Mouse (Mus musculus) forebrain, embryonic 12.5 days (tissue): ENCODE measurements at regions not wholly inside any gene's neighbourhood (a gene's known extent, or its start where the extent isn't known, plus 50 kb on each side); places are given as distances from the start of the nearest gene placed in this dataset.

Source experiments
- ATAC-seq: fragments of 200-750 bp; cut with Nextera tagmentation; 2 replicates; pipeline ENCODE4 v1.8.0; 2017; ENCODE audit warnings: moderate TSS enrichment; ENCODE audit not compliant: low FRiP score
- H3K27ac ChIP-seq: fragments of 300-500 bp; sonication (generic); 2 replicates; pipeline ENCODE4 v1.5.1; 2016; ENCODE audit warnings: mild to moderate bottlenecking
- H3K27me3 ChIP-seq: fragments of 300-500 bp; sonication (generic); 2 replicates; pipeline ENCODE4 v1.6.1; 2016; ENCODE audit warnings: mild to moderate bottlenecking
- H3K36me3 ChIP-seq: fragments of 300-500 bp; sonication (generic); replicated peaks from 2 replicates; pipeline ENCODE4 v1.6.1; 2016; ENCODE audit warnings: mild to moderate bottlenecking
- H3K4me1 ChIP-seq: fragments of 300-500 bp; sonication (generic); 2 replicates; pipeline ENCODE4 v1.6.1; 2016
- H3K4me2 ChIP-seq: fragments of 300-500 bp; sonication (generic); 2 replicates; pipeline ENCODE4 v1.6.1; 2016; ENCODE audit warnings: mild to moderate bottlenecking, moderate library complexity
- H3K4me3 ChIP-seq: fragments of 300-500 bp; sonication (generic); replicated peaks from 2 replicates; pipeline ENCODE4 v1.5.1; 2016; ENCODE audit warnings: mild to moderate bottlenecking
- H3K9ac ChIP-seq: fragments of 300-500 bp; sonication (generic); 2 replicates; pipeline ENCODE4 v1.6.1; 2016; ENCODE audit warnings: mild to moderate bottlenecking
- H3K9me3 ChIP-seq: fragments of 300-500 bp; sonication (generic); 2 replicates; pipeline ENCODE4 v1.6.1; 2016
- WGBS: fragments of 180-500 bp; shearing (Covaris S2); methylation state at CpG from one replicate; pipeline ENCODE4 v1.1.7; 2016; 5-methylcytosine and 5-hydroxymethylcytosine counted together

DNA sequence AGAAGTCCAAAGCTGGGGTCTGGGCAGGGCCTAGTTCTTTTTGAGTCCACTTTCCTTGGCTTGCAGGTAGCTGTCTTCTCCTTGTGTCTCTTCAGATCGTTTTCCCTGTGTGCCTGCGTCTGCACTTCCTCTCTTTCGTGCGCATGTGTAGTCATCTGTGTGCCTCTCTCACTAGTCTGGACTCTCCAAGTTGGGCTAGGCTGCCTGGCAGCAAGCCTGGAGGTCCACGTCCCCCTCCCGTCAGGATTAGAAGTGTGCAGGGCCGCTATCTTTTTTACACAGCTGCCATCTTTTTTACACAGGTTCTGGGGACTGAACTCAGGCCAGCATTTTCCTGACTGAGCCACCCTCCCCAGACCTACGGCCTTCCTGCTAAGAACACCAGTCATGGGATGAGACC lies 55.8 kb upstream of the Sec14l1 start:
- peaks cover 41% of the 10 kb centered on the region for H3K4me1 ChIP-seq
- no peak overlapping the region for H3K4me3 ChIP-seq
- no peak for ATAC-seq
- peaks cover 29% of the 10 kb centered on the region for H3K27me3 ChIP-seq
- peak overlapping the region; percentile 59 for H3K27ac ChIP-seq
- 57% methylated on average over 8 of the region's 8 CpGs for WGBS
- H3K36me3 ChIP-seq = no peaks in the 10 kb centered on the region
- H3K9ac ChIP-seq = no peak overlapping the region
- no peak overlapping the region for H3K4me2 ChIP-seq
- H3K9me3 ChIP-seq = no peaks in the 10 kb centered on the region

DNA sequence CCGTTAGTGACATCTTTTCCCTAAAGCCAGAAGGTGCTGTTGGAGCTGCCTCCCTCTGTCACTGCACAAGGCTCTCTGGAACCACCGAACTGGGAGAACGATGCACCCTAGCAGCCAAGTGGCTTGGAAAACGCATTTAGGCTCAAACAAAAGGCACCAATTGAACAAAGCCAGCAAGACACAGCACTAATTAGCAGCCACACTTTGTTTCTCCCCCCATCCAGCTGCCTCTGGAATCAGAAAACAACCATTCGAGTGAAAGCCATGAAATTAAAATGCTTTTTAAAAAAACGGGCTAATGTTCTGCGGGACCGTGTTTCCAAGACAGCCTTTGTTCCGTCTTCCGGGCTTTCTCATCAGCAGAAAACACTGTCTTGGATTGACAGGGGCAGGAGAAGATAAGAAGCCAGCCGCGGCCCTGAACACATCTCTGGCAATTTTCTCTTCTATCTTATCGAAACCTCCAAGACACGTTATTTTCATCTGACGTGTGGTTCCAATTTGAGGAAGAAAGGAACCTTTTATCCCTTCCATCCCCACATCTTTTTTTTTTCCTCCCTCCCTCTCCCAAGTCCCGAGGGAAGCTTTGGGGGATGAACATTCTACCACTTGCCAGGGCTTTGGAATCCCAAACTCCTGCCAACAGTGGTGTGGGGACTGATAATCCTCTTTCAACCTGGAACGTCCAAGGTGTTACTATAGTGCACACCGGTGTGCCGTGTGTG lies 54.8 kb upstream of the Sec14l1 start:
- H3K4me3 ChIP-seq = no peak overlapping the region
- peak overlapping the region; percentile 35 for H3K4me2 ChIP-seq
- H3K9me3 ChIP-seq = no peaks in the 10 kb centered on the region
- H3K36me3 ChIP-seq = no peaks in the 10 kb centered on the region
- peak overlapping the region; percentile 78 for H3K27ac ChIP-seq
- 2% methylated on average over 19 of the region's 19 CpGs for WGBS
- peaks cover 42% of the 10 kb centered on the region for H3K4me1 ChIP-seq
- H3K9ac ChIP-seq = no peak overlapping the region; the same call in 1 of the 2 replicates
- peaks cover 39% of the 10 kb centered on the region for H3K27me3 ChIP-seq
- 0 out of 2 replicates have a peak, but pooled peaks have one; percentile 31 for ATAC-seq

- Histone ChIP-seq H3K9me3 (no peaks in the 10 kb centered on the region), H3K27me3 (peaks cover 40% of the 10 kb centered on the region), H3K4me1 (peaks cover 42% of the 10 kb centered on the region), H3K27ac (peak overlapping the region; percentile 78), H3K36me3 (no peaks in the 10 kb centered on the region), H3K4me3 (no peak overlapping the region), H3K9ac (no peak overlapping the region), H3K4me2 (peak overlapping the region; percentile 35)
- ATAC-seq = 0 out of 2 replicates have a peak, but pooled peaks have one; percentile 7
- WGBS = 25% methylated on average over 9 of the region's 9 CpGs
These were observed 54.1 kb upstream of the Sec14l1 start for GRCm38 (mm10) chr11:117060706-117061337.

- Histone ChIP-seq H3K9ac (no peak overlapping the region), H3K4me3 (no peak overlapping the region), H3K27me3 (peaks cover 36% of the 10 kb centered on the region), H3K27ac (peak overlapping the region; percentile 50), H3K36me3 (no peaks in the 10 kb centered on the region), H3K9me3 (no peaks in the 10 kb centered on the region), H3K4me1 (peaks cover 34% of the 10 kb centered on the region), H3K4me2 (no peak overlapping the region)
- 55% methylated on average over 14 of the region's 14 CpGs for WGBS
- no peak for ATAC-seq
These were observed 52.0 kb upstream of the Sec14l1 start for GRCm38 (mm10) chr11:117062772-117063499.
